Mouse (Mus musculus) forebrain, embryonic 15.5 days (tissue): ENCODE results near the gene Prpf8. TPM values are rescaled to one million over a fixed set of nuclear protein-coding genes. Genes with fewer than 3 reads are reported as not detected.
"Not testable (repeated sequence)": the region's sequence is repeated elsewhere in the genome, so short reads cannot be mapped to it uniquely, and the experiment has no call there.

Source experiments
- ATAC-seq: fragments of 200-750 bp; cut with Nextera tagmentation; replicated peaks from 2 replicates; pipeline ENCODE4 v1.8.0; 2017; ENCODE audit warnings: mild to moderate bottlenecking, moderate TSS enrichment, moderate library complexity
- H3K27ac ChIP-seq: fragments of 300-500 bp; sonication (generic); replicated peaks from 2 replicates; pipeline ENCODE4 v1.5.1; 2015; ENCODE audit warnings: mild to moderate bottlenecking, inconsistent platforms
- H3K27me3 ChIP-seq: fragments of 300-500 bp; sonication (generic); 2 replicates; pipeline ENCODE4 v1.6.1; 2015; ENCODE audit warnings: inconsistent platforms
- H3K36me3 ChIP-seq: fragments of 300-500 bp; sonication (generic); 2 replicates; pipeline ENCODE4 v1.6.1; 2015; ENCODE audit warnings: mild to moderate bottlenecking, inconsistent platforms
- H3K4me1 ChIP-seq: fragments of 300-500 bp; sonication (generic); 2 replicates; pipeline ENCODE4 v1.6.1; 2015; ENCODE audit warnings: inconsistent platforms
- H3K4me2 ChIP-seq: fragments of 300-500 bp; sonication (generic); replicated peaks from 2 replicates; pipeline ENCODE4 v1.6.1; 2015; ENCODE audit warnings: mild to moderate bottlenecking, inconsistent platforms
- H3K4me3 ChIP-seq: fragments of 300-500 bp; sonication (generic); 2 replicates; pipeline ENCODE4 v1.5.1; 2015; ENCODE audit warnings: mild to moderate bottlenecking, inconsistent platforms
- H3K9ac ChIP-seq: fragments of 300-500 bp; sonication (generic); replicated peaks from 2 replicates; pipeline ENCODE4 v1.6.1; 2015; ENCODE audit warnings: mild to moderate bottlenecking, inconsistent platforms
- H3K9me3 ChIP-seq: fragments of 300-500 bp; sonication (generic); 2 replicates; pipeline ENCODE4 v1.6.1; 2016; ENCODE audit warnings: inconsistent platforms
- whole genome bisulfite sequencing: fragments of 180-500 bp; shearing (Covaris S2); methylation state at CpG from one replicate; pipeline ENCODE4 v1.1.7; 2015; ENCODE audit warnings: mixed read lengths; 5-methylcytosine and 5-hydroxymethylcytosine counted together
- polyA plus RNA-seq: library from polyadenylated mRNA; unstranded; fragments of >200 nt; fragmentation: Nextera tagmentation; extraction: Ambion mirVana; gene quantifications from 2 replicates; pipeline ENCODE4 v1.2.1, GENCODE M21; 2015

The Prpf8 gene
- polyA plus RNA-seq, 1 experiment from 2014 or later = 55.0 TPM

GRCm38 (mm10) chr11:75452081-75452480 lies 34.5 kb upstream of the Prpf8 start:
- Histone ChIP-seq H3K4me2 (no peak overlapping the region), H3K27ac (no peak overlapping the region), H3K9ac (no peak overlapping the region), H3K36me3 (peaks cover 14% of the 10 kb centered on the region; the same call in 1 of the 2 replicates), H3K4me1 (peaks cover 30% of the 10 kb centered on the region), H3K27me3 (no peaks in the 10 kb centered on the region), H3K4me3 (no peak overlapping the region), H3K9me3 (no peaks in the 10 kb centered on the region)
- ATAC-seq = no peak
- 91% methylated on average over 8 of the region's 8 CpGs for WGBS

GRCm38 (mm10) chr11:75452812-75453557 lies 33.6 kb upstream of the Prpf8 start:
- Histone ChIP-seq H3K4me3 (0 out of 2 replicates have a peak overlapping the region, but pooled peaks have one; percentile 79), H3K27me3 (no peaks in the 10 kb centered on the region), H3K9ac (no peak overlapping the region), H3K36me3 (peaks cover 9% of the 10 kb centered on the region; the same call in 1 of the 2 replicates), H3K4me2 (no peak overlapping the region; the same call in 1 of the 2 replicates), H3K9me3 (no peaks in the 10 kb centered on the region), H3K27ac (no peak overlapping the region), H3K4me1 (peaks cover 30% of the 10 kb centered on the region)
- WGBS = 93% methylated on average over 31 of the region's 31 CpGs
- ATAC-seq = no peak

- no peaks in the 10 kb centered on the region for H3K27me3 ChIP-seq
- peak within 1 kb of the TSS; percentile 79 for H3K4me3 ChIP-seq
- ATAC-seq = peak; percentile 96
- peak within 1 kb of the TSS; percentile 98 for H3K4me2 ChIP-seq
- H3K27ac ChIP-seq = peak within 1 kb of the TSS; percentile 58
- WGBS = 2% methylated on average over 56 of the region's 56 CpGs
- no peaks in the 10 kb centered on the region; the same call in 1 of the 2 replicates for H3K36me3 ChIP-seq
- peaks cover 30% of the 10 kb centered on the region for H3K4me1 ChIP-seq
- H3K9ac ChIP-seq = peak within 1 kb of the TSS; percentile 76
- H3K9me3 ChIP-seq = no peaks in the 10 kb centered on the region
These were observed 32.4 kb upstream of the Prpf8 start, which contains the start of gene Wdr81 for GRCm38 (mm10) chr11:75453991-75454930. Gene Wdr81 (minus strand): TSS chr11:75454717.

GRCm38 (mm10) chr11:75455041-75455736 lies 31.4 kb upstream of the Prpf8 start:
- 81% methylated on average over 10 of the region's 10 CpGs for WGBS
- no peaks in the 10 kb centered on the region for H3K9me3 ChIP-seq
- ATAC-seq = no peak
- no peaks in the 10 kb centered on the region for H3K36me3 ChIP-seq
- H3K4me1 ChIP-seq = peaks cover 31% of the 10 kb centered on the region
- H3K27me3 ChIP-seq = no peaks in the 10 kb centered on the region
- peak overlapping the region; percentile 58 for H3K27ac ChIP-seq
- H3K4me3 ChIP-seq = peak overlapping the region; percentile 79
- H3K4me2 ChIP-seq = peak overlapping the region; percentile 98
- H3K9ac ChIP-seq = peak overlapping the region; percentile 76

- H3K9ac ChIP-seq, ATAC-seq, H3K4me3 ChIP-seq, H3K9me3 ChIP-seq, H3K4me2 ChIP-seq, H3K36me3 ChIP-seq, H3K27ac ChIP-seq, H3K27me3 ChIP-seq: not testable (repeated sequence)
- H3K4me1 ChIP-seq = peaks cover 34% of the 10 kb centered on the region
- WGBS = 93% methylated on average over 2 of the region's 2 CpGs
These were observed 30.6 kb upstream of the Prpf8 start for GRCm38 (mm10) chr11:75455971-75456370.

- Histone ChIP-seq H3K27me3 (no peaks in the 10 kb centered on the region), H3K36me3 (no peaks in the 10 kb centered on the region), H3K9me3 (no peaks in the 10 kb centered on the region), H3K4me3 (no peak overlapping the region), H3K9ac (no peak overlapping the region), H3K4me2 (no peak overlapping the region), H3K4me1 (peaks cover 34% of the 10 kb centered on the region), H3K27ac (no peak overlapping the region)
- ATAC-seq = no peak
- WGBS = 87% methylated on average over 7 of the region's 7 CpGs
These were observed 30.2 kb upstream of the Prpf8 start for GRCm38 (mm10) chr11:75456440-75456871.

- Histone ChIP-seq H3K9me3 (no peaks in the 10 kb centered on the region), H3K36me3 (no peaks in the 10 kb centered on the region), H3K27me3 (no peaks in the 10 kb centered on the region), H3K9ac (no peak overlapping the region), H3K4me1 (peaks cover 46% of the 10 kb centered on the region), H3K27ac (no peak overlapping the region), H3K4me2 (no peak overlapping the region), H3K4me3 (no peak overlapping the region)
- no peak for ATAC-seq
- WGBS = 9% methylated on average over 3 of the region's 3 CpGs
These were observed 28.4 kb upstream of the Prpf8 start for GRCm38 (mm10) chr11:75458169-75458568.

- H3K4me3 ChIP-seq = no peak overlapping the region
- ATAC-seq = no peak
- no peak overlapping the region for H3K27ac ChIP-seq
- H3K4me1 ChIP-seq = peaks cover 42% of the 10 kb centered on the region
- no peak overlapping the region for H3K9ac ChIP-seq
- no peaks in the 10 kb centered on the region for H3K36me3 ChIP-seq
- no peaks in the 10 kb centered on the region for H3K9me3 ChIP-seq
- 87% methylated on average over 8 of the region's 8 CpGs for WGBS
- no peaks in the 10 kb centered on the region for H3K27me3 ChIP-seq
- H3K4me2 ChIP-seq = no peak overlapping the region
These were observed 28.0 kb upstream of the Prpf8 start for GRCm38 (mm10) chr11:75458628-75459041.

GRCm38 (mm10) chr11:75459141-75459711 lies 27.4 kb upstream of the Prpf8 start:
- Histone ChIP-seq H3K27me3 (no peaks in the 10 kb centered on the region), H3K9me3 (no peaks in the 10 kb centered on the region), H3K4me3 (no peak overlapping the region), H3K27ac (0 out of 2 replicates have a peak overlapping the region, but pooled peaks have one; percentile 85), H3K36me3 (no peaks in the 10 kb centered on the region), H3K4me2 (no peak overlapping the region), H3K9ac (no peak overlapping the region), H3K4me1 (peaks cover 36% of the 10 kb centered on the region)
- ATAC-seq = no peak
- 79% methylated on average over 5 of the region's 5 CpGs for WGBS

- Histone ChIP-seq H3K27ac (peak overlapping the region; percentile 85; the same call in 1 of the 2 replicates), H3K9ac (0 out of 2 replicates have a peak overlapping the region, but pooled peaks have one; percentile 3), H3K36me3 (no peaks in the 10 kb centered on the region), H3K4me1 (peaks cover 34% of the 10 kb centered on the region), H3K4me3 (peak overlapping the region; percentile 72; the same call in 1 of the 2 replicates), H3K9me3 (no peaks in the 10 kb centered on the region), H3K27me3 (no peaks in the 10 kb centered on the region), H3K4me2 (peak overlapping the region; percentile 74)
- WGBS = 27% methylated on average over 5 of the region's 5 CpGs
- no peak for ATAC-seq
These were observed 26.9 kb upstream of the Prpf8 start for GRCm38 (mm10) chr11:75459751-75460102.

GRCm38 (mm10) chr11:75460103-75460843 lies 26.3 kb upstream of the Prpf8 start:
- H3K4me2 ChIP-seq = peak overlapping the region; percentile 74
- peaks cover 2% of the 10 kb centered on the region; the same call in 1 of the 2 replicates for H3K36me3 ChIP-seq
- peak overlapping the region; percentile 32 for H3K9ac ChIP-seq
- peak overlapping the region; percentile 72 for H3K4me3 ChIP-seq
- WGBS = 3% methylated on average over 19 of the region's 19 CpGs
- peaks cover 29% of the 10 kb centered on the region for H3K4me1 ChIP-seq
- no peaks in the 10 kb centered on the region for H3K27me3 ChIP-seq
- peak; percentile 44 for ATAC-seq
- H3K27ac ChIP-seq = peak overlapping the region; percentile 85
- H3K9me3 ChIP-seq = no peaks in the 10 kb centered on the region
